Mouse (Mus musculus): ENCODE data around the gene Espn. TPM values are rescaled to one million over a fixed set of nuclear protein-coding genes. Genes with fewer than 3 reads are reported as not detected.

Espn gene
- total RNA-seq, 1 experiment from 2014 or later = 1.3 TPM

DNA sequence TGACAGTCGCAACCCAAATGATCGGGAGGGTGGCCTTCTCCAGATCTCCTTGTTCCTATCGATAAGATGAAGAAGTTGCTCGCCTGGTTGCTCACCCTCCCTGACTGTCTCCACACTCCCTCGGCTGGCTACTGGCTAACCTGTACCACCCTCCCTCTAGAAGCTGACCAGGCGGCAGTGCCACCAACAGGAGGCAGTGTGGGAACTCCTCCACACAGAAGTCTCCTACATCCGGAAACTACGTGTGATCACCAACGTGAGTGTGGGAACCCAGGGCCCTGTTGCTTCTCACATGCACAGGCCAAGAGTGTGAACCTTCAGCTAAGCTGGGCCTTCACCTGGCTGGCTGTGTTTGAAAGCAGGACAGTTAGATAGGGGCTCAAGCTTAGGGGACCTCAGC lies 45.4 kb downstream of the Espn start:
- no peak for ATAC-seq (replicated peaks; ENCODE audit: low read depth, poor library complexity, severe bottlenecking)

DNA sequence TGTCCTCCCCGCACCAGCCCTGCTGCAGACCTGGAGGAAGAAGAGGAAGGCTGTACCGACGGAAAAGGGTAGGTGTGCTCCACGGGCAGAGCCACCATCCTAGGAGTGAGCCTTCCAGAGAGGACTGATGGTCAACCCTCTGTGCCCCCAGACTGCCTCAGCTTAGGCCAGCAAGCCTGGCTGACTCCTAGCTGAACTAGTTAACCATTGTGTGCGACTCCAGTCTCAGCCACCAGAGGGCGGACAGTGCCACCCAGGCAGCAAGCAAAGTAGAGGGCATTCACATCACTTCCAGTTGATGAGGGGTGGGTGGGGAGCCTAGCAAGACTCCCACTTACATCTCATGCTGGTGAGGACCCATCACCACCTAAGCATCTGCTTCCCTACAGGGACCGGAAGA lies 49.1 kb downstream of the Espn start:
- peak; percentile 79 for ATAC-seq (replicated peaks; ENCODE audit: low read depth, poor library complexity, severe bottlenecking)

DNA sequence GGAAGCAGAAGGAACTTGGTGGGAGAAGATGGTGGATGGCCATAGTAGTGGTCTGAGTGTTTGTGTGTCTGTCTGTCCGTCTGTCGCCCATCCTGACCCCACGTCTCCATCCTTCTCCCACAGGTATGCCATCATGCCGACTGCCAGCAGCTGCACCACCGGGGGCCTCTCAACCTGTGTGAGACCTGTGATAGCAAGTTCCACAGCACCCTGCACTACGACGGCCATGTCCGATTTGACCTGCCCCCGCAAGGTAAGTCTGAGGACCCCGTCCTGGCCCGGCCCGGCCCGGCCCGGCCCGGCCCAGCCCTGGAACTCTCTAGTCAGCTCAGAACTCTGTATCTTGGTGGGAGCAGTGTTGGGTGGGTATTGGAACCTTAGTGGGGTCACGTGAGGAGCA lies 50.2 kb downstream of the Espn start:
- no peak for ATAC-seq (replicated peaks; ENCODE audit: low read depth, poor library complexity, severe bottlenecking)

DNA sequence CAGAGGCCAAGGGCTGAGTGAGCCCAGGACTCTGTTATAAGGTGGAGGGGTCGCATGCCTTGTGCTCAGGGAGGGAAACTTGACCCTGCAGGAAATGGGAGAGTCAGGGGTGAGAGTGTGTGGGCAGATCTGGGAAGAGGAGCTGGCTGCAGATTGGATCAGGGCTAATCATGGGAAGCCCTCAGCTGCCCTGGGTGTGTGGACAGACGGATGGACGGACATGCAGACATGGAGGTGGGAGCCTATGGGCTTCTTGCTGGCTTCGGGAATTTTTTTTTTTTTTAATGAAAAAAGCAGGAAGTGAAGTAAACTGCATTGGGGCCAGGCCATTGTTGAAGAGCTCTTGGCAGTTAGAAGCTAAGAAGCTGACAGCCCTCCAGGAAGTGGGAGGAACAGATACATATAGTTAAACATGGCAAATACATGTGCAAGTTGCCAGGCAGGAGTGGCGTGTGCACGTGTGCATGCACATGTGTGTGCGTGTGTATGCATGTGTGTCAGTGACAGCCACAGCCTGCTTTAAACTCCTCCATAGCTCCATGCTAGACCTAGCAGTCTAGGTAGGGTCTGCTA lies 51.0 kb downstream of the Espn start:
- no peak for ATAC-seq (replicated peaks; ENCODE audit: low read depth, poor library complexity, severe bottlenecking)

DNA sequence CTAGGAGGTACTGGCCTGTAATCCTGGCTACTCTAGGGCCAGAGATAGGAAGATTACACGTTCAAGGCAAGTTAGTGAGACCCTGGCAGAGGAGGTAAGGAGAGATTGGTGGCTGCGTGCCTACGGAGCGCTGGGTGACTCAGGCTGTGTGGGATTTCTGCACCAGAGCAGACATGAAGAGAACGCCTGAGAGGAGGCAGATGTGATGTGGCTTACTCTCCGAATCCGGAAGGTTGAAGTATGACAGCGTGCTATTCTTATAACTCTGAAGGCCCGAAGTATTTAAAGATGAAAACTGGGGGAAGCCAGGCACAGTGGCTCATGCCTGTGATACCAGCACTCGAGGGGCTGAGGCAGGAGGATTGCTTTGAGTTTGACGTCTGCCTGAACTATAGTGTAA lies 51.6 kb downstream of the Espn start:
- no peak for ATAC-seq (replicated peaks; ENCODE audit: low read depth, poor library complexity, severe bottlenecking)

DNA sequence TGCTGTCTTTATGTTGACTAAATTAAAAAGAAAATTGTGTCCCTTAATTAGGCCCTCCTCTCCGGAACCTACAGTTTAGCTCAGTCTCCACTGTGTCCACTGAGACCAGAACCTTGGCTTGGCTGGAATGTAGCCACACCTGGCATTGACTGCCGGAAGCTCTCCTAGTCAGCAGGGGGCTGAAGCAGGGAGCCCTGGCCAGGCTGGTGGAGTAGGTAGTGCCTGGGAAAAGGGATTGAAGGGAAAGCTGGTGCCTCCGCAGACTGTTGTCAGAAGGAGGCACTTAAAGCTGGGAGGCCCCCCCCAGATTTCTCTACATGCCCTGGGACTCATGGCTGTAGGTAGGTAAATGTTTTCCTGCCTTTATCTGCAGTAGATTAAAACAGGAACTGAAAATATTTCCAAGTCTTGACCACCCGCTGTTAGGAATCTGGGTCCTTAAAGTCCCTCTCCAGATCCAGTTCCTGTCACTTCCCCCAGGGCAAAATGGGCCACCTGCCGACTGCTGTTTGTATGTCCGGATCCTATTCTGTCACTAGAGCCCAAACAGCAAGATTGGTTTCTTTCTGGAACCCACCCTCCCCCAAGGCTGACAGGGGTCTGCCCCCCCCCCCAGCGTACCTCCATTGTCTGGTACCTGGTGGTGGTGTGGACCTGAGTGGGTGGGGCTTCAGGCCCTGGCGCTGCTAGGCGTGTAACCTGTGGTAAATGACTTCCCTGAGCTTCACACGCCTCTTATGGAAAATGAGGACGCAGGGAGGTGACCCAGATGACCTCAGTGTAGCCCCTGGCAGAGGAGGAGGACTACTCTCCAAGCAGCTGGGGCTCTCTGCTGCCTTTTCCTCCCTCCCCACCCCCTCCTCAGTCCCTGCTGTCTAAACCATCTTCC lies 54.0 kb downstream of the Espn start:
- ATAC-seq (replicated peaks; ENCODE audit: low read depth, poor library complexity, severe bottlenecking) = no peak

DNA sequence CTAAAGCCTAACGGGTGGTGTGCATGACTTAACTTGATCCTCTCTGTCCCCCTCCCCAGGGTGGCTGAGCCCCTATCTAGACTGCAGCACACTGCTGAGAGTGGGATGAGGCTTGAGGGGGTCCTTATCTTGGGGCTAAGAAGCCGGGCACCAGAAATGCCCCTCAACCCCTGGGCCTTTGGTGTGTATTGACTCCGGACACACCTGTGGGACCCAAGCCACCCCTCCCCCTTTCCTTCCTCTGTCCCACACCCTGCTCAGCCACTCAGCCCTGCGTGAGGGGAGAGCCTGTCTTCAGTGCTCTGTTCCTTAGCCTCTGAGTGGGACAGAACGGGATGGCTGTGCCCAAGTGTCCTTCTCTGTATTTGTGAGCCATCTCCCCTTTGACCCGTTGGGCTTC lies 55.2 kb downstream of the Espn start:
- ATAC-seq (replicated peaks; ENCODE audit: low read depth, poor library complexity, severe bottlenecking) = no peak

DNA sequence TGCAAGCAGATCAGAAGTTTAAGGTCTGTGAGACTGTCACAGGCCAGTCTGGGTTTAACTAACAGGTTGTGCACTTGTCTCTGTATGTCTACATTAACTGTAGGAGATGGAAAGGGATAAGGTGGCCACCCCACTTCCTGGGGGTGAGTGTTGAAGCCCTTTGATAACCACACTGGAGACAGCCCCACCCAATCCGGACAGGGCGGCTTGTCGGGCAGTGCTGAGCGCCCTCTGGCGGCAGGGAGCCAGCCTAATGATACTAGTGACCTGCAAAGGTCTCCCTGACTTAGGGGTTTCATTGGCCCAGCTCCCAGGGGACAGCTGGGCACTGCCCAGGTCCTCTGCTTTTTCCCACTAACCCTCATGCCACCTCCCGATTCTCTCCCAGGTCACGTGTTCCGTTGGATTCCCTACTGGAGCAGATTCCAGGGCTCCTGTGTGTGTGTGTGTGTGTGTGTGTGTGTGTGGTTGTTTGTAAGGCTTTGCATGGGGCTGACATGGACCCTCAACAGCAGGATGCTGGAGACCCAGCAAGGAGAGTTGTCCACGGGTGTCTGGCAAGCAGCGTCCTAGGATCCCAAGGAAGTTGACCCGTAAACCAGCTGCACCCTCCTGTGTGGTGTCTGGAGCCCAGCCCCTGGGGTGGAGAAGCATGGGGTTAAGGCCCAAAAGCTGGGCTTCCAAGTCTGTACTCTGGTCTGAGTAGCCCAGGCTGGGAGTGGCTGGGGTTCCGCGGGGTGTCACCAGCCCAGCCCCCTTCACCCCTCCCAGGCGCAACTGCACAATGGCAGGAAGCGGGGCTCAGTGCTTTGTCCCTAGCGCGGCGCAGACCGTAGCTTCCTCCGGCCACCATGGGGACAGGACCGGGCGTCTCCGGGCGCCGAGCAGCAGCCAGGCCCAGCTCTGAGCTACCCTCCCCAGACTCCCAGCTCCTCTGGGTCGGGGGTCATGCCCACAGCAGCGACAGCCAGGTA lies 55.9 kb downstream of the Espn start:
- ATAC-seq (replicated peaks; ENCODE audit: low read depth, poor library complexity, severe bottlenecking) = peak; percentile 82

DNA sequence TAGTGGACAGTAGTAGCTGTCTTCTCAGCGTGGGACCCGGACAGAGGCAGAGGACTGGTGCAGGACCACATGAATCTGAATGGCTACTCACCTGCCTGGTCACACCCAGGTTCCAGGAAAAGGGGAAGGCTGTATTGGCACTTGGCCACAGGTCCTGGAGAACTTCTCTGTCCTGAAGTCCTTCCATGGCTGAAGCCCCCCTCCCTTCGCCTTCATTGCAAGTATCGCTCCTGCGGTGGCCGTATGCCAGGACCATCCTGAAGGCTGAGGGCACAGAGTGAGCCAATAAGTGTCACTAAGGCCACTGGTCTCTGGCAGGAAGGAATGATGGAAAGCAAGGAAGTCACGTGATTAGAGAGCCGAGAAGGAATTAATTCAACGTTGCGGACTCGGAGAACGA lies 57.9 kb downstream of the Espn start:
- no peak for ATAC-seq (replicated peaks; ENCODE audit: low read depth, poor library complexity, severe bottlenecking)

DNA sequence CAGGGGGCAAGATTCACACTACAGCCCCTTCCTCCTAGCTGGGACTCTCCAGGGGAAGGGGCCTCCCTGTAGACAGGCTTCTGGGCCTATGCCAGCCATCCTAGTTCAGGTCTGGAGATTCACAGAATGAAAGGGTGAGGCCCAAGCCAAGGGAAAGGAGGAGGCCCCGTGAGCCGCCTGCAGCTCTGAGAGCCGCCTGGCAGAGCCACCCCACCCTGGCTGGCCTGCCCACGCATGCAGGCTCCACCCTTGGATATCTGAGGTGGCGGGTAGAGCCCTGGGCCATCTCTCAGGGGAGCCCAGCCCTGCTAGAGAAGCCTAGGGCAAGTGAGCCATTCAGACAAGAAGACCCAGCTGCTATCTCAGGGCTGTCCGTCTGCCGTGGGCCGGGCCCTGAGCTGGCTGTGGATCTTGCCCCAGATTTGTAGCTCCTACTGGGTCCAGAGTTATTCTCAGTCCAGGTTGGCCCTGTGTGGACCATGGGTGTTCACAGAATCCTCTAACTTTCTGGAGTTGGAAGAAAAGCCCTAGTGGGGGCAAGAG lies 59.3 kb downstream of the Espn start:
- ATAC-seq (replicated peaks; ENCODE audit: low read depth, poor library complexity, severe bottlenecking) = peak; percentile 43

DNA sequence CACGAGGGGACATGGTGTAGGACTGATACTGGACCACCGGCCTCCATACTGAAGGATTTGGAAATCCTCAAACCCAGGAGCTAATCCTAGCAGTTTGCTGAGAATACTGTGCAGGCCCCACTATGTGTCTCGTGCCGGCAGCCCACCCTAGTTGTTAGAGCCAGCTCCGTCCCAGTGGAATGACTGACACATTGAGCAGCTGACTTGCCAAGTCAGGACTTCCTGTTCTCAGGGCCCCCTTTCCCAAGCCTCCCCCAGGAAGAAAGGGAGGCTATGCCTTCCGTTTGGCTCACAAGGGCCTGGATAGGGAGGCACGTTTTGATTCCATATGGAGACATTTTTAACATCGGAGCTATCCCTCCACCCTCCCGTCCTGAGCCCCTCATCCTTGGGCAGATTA lies 62.0 kb downstream of the Espn start:
- ATAC-seq (replicated peaks; ENCODE audit: low read depth, poor library complexity, severe bottlenecking) = no peak

DNA sequence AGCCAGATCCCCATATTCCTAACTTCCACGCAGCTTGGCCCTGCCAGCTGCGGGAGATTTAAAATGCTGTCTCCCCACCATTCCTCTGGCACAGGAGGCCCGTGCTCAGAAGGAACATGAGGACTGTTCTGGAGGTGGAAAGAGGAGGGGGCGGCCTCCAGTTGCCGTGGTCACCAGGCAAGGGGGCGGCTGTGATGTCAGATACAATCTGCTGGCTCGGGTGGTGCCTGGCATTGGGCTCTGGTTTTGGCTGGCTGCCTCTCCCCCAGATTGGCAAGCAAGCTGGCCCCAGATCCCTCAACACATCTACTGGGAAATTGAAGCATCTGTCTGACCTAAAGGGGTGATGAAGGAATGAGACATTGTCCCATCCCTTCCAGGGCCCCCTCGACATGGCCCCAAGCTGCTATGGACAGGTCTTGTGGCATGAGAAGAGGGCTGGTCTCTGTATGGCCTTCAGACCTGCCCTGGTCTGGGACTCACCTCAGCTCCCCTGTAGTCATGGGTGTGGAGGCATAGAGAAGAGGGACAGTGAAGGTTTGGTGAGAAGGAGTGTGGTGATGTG lies 63.5 kb downstream of the Espn start:
- ATAC-seq (replicated peaks; ENCODE audit: low read depth, poor library complexity, severe bottlenecking) = no peak

DNA sequence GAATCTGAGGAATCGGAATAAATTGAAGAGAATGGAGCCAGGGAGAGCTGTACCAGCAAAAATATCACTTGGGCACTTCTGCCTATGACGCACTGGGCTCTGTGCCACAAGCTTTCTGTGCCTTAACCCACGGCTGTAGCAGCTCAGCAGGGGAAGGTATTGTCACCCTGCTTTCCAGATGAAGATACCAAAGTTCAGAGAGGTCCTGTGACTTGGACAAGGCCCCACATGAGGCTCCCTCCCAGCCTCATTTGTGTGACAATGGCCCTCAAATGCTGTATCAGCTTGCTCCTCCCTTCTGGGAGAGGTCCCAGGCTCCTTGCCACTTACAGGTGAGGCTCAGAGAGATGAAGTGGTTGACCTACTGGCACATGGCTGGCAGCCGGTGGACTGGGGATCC lies 64.0 kb downstream of the Espn start:
- ATAC-seq (replicated peaks; ENCODE audit: low read depth, poor library complexity, severe bottlenecking) = peak; percentile 9

DNA sequence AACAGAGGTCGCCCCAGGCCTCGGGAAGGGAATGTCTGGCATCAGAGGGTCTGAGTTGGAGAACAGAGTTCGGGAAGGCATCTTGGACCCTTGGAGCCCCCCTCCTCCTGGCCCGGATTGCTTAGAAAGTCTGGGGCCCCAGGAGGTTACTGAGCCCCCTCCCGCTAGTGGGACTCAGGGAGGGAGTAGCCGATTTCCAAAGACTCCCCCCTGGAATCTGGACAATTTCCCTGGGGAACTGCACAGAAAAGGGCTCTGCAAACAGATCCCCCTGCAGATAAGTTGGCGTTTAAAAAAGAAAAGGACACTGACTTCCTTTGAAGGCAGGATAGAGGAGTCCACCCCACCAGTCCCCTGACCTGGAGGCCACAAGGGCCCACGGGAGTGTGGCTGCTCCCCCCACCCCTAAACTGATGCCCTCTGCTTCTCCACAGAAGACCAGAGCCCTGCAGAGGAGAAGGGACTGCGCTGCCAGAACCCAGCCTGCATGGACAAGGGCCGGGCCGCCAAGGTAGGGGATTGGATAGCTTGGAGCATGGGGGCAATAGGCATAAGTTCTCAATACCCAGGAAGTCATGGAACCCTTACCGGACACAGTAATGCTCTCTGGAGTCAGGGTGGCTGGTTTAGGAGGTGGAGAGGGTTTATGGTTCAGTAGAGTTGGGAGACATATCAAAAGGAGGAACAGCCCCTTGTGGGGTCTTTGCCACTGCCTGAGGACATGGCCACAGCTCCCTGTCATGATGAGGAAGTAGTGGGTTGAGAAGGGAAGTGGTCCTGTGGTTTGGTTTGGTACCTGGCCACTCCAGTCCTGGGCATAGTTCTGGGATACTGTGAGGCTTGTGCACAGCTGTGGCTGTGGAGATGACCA lies 64.7 kb downstream of the Espn start:
- peak; percentile 83 for ATAC-seq (replicated peaks; ENCODE audit: low read depth, poor library complexity, severe bottlenecking)

DNA sequence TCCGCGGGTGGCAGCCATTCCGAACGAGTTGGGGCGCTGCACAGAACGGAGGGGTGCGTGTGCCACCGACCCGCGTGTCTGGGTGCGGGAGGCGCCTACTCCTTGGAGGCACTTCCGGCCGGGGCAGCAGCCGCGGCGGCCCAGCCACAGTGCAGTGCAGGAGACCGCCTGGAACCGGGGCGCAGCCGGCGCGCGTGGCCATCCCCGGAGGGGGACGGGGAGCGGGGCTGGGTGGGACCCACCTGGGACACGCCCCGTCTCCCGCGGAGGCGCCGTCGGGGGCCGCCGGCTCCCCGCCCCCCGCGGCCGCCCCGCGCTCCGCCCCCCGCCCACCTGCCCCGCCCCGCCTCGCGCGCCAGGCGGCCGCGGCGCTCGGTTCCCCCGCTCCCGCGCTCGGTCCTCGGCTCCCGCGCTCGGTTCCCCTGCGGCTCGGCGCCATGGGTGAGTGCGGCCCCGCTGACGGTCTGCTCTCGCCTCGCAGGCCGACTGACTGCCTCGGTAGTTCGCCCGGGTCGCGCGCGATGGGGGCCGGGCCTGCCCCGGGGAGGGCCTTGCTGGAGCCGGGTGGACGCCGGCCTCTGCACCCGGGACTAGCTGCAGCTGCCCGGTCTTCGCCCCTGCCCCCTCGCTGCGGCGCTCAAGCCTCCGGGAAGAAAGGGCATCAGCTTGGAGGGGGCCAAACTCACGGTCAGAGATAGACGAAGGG lies 65.5 kb downstream of the Espn start:
- ATAC-seq (replicated peaks; ENCODE audit: low read depth, poor library complexity, severe bottlenecking) = peak; percentile 36

DNA sequence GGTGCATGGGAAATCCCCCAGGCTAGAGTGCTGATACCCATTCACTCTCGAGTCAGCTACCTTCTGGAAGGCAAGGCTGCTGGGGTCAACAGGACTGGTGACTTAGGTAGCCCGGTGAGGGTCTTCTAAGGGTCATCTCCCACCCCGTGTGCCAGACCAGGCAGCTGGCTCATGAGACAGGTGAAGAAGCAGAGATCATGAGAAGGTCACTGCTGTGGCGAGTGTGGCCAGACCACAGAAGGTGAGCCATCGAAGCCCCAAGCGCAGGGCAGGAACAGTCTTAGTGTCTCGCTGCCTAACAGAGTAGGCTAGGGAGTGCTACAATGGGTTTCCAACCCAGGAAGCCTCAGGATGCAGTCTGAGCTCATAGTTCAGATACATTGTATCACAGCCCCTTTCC lies 67.6 kb downstream of the Espn start:
- no peak for ATAC-seq (replicated peaks; ENCODE audit: low read depth, poor library complexity, severe bottlenecking)

DNA sequence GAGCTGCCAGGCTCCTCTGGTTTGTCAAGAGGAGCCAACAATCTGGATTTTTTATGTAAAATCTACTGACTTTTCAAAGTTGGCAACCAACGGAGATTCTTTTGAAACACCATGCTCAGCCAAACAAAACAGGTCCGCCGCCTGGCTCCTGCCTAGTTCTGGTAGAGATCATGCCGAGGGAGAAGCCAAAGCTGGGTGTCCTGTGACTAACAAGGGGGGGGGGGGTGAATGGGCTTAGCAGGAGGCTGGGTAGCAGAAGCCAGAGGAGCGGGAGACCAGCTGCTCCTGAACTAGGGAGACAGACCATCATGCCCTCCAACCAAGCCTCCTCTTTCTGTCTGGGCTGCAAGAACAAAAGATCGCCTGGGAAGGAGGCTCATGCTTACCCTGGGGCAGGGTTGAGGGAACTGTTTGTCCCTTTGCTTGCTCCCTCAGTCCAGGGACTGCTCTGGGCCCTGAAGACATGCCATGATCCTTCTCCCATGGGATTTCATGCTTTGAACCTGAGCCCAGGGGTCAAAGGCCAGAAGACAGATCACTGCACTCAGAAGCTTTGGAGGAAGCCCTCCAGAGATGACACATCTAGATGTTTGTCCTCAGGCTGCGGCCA lies 68.5 kb downstream of the Espn start:
- no peak for ATAC-seq (replicated peaks; ENCODE audit: low read depth, poor library complexity, severe bottlenecking)

DNA sequence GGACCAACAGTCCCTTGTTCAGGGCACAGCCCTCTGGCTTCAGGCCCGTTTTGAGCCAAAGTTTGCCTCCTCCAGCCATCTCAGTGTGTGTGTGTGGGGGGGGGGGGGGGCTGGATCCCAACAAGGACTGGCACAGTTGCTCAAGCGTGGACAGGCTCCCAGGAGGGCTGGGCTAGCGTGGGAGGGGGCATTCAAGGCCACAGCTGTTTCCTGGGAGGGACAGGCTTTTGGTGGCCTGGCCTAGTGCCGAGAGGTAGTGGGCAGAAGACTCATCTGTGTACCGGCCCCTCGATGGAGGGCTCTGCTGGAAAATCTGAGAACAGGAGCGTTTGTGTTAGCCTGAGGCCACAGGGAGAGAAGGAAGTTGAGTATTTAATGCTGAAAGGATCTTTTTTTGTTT lies 72.2 kb downstream of the Espn start:
- ATAC-seq (replicated peaks; ENCODE audit: low read depth, poor library complexity, severe bottlenecking) = no peak
